Mouse (Mus musculus) limb, embryonic 13.5 days (tissue): ENCODE measurements around the gene Slc16a10. TPM values are rescaled to one million over a fixed set of nuclear protein-coding genes. Genes with fewer than 3 reads are reported as not detected.
A peak's percentile ranks its signal among the peaks of the same experiment; 100 is the strongest.

Experiments
- ATAC-seq: fragments of 200-750 bp; cut with Nextera tagmentation; 2 replicates; pipeline ENCODE4 v1.8.0; 2017; ENCODE audit warnings: low read depth, moderate number of reproducible peaks, moderate TSS enrichment; ENCODE audit not compliant: low FRiP score
- H3K27ac ChIP-seq: fragments of 300-500 bp; sonication (generic); 2 replicates; pipeline ENCODE4 v1.5.1; 2015; ENCODE audit warnings: inconsistent platforms, mild to moderate bottlenecking, moderate library complexity
- H3K27me3 ChIP-seq: fragments of 300-500 bp; sonication (generic); 2 replicates; pipeline ENCODE4 v1.6.1; 2015; ENCODE audit warnings: mild to moderate bottlenecking, inconsistent platforms
- H3K36me3 ChIP-seq: fragments of 300-500 bp; sonication (generic); 2 replicates; pipeline ENCODE4 v1.6.1; 2015; ENCODE audit warnings: inconsistent platforms, mild to moderate bottlenecking, moderate library complexity
- H3K4me1 ChIP-seq: fragments of 300-500 bp; sonication (generic); 2 replicates; pipeline ENCODE4 v1.6.1; 2015; ENCODE audit warnings: inconsistent platforms
- H3K4me2 ChIP-seq: fragments of 300-500 bp; sonication (generic); replicated peaks from 2 replicates; pipeline ENCODE4 v1.6.1; 2015; ENCODE audit warnings: inconsistent platforms, mild to moderate bottlenecking, moderate library complexity
- H3K4me3 ChIP-seq: fragments of 300-500 bp; sonication (generic); 2 replicates; pipeline ENCODE4 v1.5.1; 2015; ENCODE audit warnings: moderate library complexity, mild to moderate bottlenecking, inconsistent platforms
- H3K9ac ChIP-seq: fragments of 300-500 bp; sonication (generic); 2 replicates; pipeline ENCODE4 v1.6.1; 2015; ENCODE audit warnings: mild to moderate bottlenecking, inconsistent platforms
- H3K9me3 ChIP-seq: fragments of 300-500 bp; sonication (generic); 2 replicates; pipeline ENCODE4 v1.6.1; 2016; ENCODE audit warnings: inconsistent platforms
- WGBS: fragments of 180-500 bp; shearing (Covaris S2); methylation state at CpG from one replicate; pipeline ENCODE4 v1.1.7; 2015; 5-methylcytosine and 5-hydroxymethylcytosine counted together
- polyA plus RNA-seq: library from polyadenylated mRNA; unstranded; fragments of >200 nt; fragmentation: Nextera tagmentation; extraction: Ambion mirVana; gene quantifications from 2 replicates; pipeline ENCODE4 v1.2.1, GENCODE M21; 2015

Slc16a10 gene
- polyA plus RNA-seq, 1 experiment from 2014 or later, result 7.9 TPM

DNA sequence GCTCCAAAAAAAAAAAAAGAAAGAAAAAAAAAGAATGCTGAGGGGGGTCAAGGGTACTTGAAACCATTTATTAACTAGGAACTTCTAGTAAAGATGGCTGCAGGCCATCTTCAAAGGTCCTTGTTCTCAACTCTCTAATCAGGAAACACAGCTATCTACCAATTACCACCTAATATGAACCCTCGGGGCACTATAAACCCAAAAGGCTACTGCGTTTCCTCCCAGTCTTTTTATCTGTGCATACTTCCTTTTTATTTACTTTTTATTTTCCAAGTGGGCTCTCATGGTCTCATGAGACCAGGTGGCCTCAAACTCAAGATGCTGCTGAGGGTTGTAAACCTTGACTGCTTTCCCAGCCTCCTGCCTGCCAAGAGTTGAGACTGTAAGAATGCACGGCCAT, 4.4 kb upstream of the Slc16a10 start:
- Histone ChIP-seq H3K4me2 (no peak overlapping the region), H3K4me3 (no peak overlapping the region)
- WGBS, result 25% methylated on average over 3 of the region's 3 CpGs

DNA sequence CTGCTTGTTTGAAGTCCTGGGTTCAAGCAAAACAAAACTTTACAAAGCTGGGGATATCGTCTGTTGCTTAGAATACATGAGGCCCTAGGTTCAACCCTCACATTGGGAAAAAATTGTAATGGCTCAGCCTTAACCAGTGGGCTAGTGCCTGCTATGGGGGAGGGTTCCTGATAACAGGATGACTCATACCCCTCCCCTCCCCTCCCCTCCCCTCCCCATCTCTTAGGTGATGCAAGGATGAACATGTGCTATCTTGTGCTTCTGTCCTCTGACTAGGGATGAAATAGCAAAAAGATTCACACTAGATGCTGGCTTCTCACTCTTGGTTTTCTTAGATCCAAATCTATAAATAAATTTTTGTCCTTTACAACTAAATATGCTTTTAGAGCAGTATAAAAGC, 2.8 kb upstream of the Slc16a10 start:
- H3K27ac ChIP-seq, result no peak overlapping the region
- H3K4me3 ChIP-seq, result no peak overlapping the region
- no peak overlapping the region for H3K9ac ChIP-seq
- no peak for ATAC-seq
- peaks cover 15% of the 10 kb centered on the region for H3K4me1 ChIP-seq
- WGBS, result 86% methylated on average over 1 of the region's 1 CpGs
- H3K36me3 ChIP-seq, result no peaks in the 10 kb centered on the region
- H3K9me3 ChIP-seq, result no peaks in the 10 kb centered on the region
- H3K4me2 ChIP-seq, result no peak overlapping the region
- peaks cover 4% of the 10 kb centered on the region; the same call in 1 of the 2 replicates for H3K27me3 ChIP-seq

More for the DNA sequence above, 4.4 kb upstream of the Slc16a10 start:
- Histone ChIP-seq H3K9me3 (no peaks in the 10 kb centered on the region), H3K4me1 (peaks cover 11% of the 10 kb centered on the region), H3K36me3 (no peaks in the 10 kb centered on the region), H3K9ac (no peak overlapping the region), H3K27me3 (no peaks in the 10 kb centered on the region), H3K27ac (no peak overlapping the region)
- no peak for ATAC-seq

DNA sequence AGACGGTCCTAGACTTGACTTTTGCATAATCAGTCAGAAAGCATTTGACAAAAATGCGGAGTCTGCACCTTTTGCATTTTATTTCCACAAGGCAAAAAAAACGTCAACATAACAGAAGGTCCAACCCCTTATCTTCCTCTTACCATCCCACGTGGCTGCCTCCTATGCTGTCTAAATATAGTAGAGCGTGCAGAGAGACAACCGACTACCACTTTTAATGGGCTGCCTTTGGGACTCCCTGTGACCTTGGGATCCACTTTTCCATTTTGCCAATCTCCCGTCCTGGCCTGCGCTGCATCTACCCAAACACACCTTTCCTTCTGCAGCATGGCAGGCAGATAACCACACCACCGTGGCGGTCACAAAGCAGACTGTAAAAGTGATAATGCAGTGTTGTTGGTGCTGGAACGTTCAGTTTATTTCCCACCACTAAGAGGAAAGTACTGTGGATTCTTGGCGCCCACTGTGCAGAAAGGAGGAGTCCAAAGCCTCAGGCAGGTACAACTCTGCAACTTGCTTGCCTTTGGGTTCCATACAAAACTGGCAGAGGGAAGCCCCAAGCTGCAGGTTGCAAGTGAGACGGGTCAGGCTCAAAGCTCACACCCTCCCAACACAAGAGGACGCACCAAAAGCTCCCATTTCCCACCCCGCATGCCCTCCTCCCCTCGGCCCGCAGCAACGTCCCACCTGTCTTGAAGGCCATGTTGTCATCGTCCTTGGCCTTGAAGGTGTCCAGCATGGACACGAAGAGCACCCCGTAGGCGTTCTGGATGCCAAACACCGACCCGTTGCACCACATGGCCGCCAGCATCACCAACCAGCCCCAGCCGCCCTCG, 824 bp downstream of the Slc16a10 start:
- Histone ChIP-seq H3K4me3 (peak overlapping the region; percentile 76), H3K9ac (peak overlapping the region; percentile 81), H3K27ac (no peak overlapping the region), H3K36me3 (no peaks in the 10 kb centered on the region), H3K9me3 (no peaks in the 10 kb centered on the region), H3K4me1 (peaks cover 24% of the 10 kb centered on the region), H3K4me2 (peak overlapping the region; percentile 95), H3K27me3 (peaks cover 6% of the 10 kb centered on the region; the same call in 1 of the 2 replicates)
- ATAC-seq, result 0 out of 2 replicates have a peak, but pooled peaks have one; percentile 21
- 22% methylated on average over 27 of the region's 27 CpGs for WGBS

DNA sequence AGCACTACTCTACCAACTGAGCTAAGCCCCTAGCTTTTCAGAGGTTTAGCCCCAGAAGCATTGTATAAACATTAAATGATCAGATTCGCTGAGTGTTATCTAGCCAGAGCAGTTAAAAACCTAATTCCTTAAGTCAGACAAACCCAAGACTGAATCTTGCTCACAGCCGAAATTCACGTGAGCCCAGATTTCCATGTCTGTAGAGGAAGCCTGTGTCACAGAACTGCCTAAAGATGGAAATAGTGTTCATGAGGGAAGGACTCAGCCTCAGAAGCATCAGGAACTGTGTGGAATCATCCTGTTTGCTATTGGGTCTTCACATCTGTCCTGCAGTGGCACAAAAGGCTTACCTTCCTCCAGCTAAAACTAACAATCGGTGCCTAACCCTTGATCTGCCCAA, 2.4 kb downstream of the Slc16a10 start:
- Histone ChIP-seq H3K27me3 (peaks cover 6% of the 10 kb centered on the region; the same call in 1 of the 2 replicates), H3K9ac (no peak overlapping the region), H3K4me2 (no peak overlapping the region), H3K4me1 (peaks cover 25% of the 10 kb centered on the region), H3K27ac (no peak overlapping the region), H3K4me3 (no peak overlapping the region), H3K9me3 (no peaks in the 10 kb centered on the region), H3K36me3 (no peaks in the 10 kb centered on the region)
- WGBS, result 86% methylated on average over 4 of the region's 4 CpGs
- ATAC-seq, result no peak

DNA sequence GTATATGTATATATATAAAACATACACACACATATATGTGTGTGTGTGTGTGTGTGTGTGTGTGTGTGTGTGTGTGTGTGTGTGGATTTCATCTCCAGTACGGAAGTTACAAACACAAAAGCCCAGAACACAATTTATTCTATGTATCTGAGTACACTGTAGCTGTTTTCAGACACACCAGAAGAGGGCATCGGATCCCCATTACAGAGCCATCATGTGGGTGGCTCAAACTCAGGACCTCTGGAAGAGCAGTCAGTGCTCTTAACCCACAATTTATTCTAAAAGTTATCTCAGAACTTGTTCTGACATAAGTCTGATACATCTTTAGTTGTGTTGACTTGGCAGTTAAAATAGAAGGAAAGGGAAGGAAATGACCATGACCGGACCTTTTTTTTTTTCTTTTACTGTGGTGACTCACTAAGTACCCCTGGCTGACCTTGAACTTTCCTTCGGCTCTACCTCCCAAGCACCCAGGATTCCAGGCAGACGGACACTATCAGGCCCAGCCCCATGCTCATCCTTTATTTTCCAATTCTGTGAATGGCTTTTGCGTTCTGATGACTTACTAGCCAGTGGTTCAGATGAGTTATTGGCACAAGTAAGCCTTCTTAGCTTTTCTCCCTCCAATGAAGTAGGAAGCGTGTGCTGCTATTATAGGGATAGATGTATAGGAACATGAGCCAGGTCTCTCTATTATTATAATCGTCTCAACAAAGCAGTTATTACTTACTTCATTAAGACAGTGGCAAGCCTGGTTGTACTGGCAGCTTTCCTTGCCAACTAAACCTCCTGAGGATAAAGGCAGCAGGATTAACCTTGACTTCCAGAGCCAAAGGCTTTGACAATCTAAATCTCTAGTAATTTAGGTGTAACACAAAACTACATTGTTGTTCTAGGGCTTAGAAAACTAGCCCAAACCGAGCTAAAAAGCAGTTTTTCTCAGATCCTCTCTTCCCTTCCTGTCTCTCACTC, 6.0 kb downstream of the Slc16a10 start:
- H3K36me3 ChIP-seq, result no peaks in the 10 kb centered on the region
- no peak overlapping the region for H3K4me2 ChIP-seq
- peaks cover 19% of the 10 kb centered on the region for H3K4me1 ChIP-seq
- WGBS, result 74% methylated on average over 9 of the region's 9 CpGs
- ATAC-seq, result no peak
- no peak overlapping the region for H3K27ac ChIP-seq
- H3K9ac ChIP-seq, result no peak overlapping the region
- peaks cover 5% of the 10 kb centered on the region; the same call in 1 of the 2 replicates for H3K27me3 ChIP-seq
- no peak overlapping the region for H3K4me3 ChIP-seq
- no peaks in the 10 kb centered on the region for H3K9me3 ChIP-seq

DNA sequence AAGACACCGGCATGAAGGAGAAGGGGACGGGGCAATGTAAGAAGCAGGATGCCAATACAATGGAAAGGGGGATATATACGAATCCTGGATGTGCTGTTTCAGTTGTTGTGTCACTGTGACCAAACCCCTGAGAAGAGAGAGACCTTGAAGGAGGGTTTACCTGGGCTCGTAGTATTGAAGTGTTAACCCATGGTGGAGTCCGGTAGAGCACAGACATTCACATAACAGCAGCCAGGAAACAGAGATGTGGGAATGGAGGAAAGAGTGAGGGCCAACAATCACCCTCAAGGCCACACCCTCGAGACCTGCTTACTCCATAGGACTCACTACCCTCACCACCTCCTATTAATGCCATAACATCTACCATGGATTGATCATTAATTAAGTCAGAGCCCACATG, 7.2 kb downstream of the Slc16a10 start:
- Histone ChIP-seq H3K9ac (no peak overlapping the region), H3K4me1 (peaks cover 14% of the 10 kb centered on the region), H3K4me3 (no peak overlapping the region), H3K4me2 (no peak overlapping the region), H3K27ac (no peak overlapping the region), H3K36me3 (no peaks in the 10 kb centered on the region), H3K27me3 (0 out of 2 replicates have a peak, but pooled peaks cover 2% of the 10 kb centered on the region), H3K9me3 (no peaks in the 10 kb centered on the region)
- 89% methylated on average over 6 of the region's 6 CpGs for WGBS
- no peak for ATAC-seq

DNA sequence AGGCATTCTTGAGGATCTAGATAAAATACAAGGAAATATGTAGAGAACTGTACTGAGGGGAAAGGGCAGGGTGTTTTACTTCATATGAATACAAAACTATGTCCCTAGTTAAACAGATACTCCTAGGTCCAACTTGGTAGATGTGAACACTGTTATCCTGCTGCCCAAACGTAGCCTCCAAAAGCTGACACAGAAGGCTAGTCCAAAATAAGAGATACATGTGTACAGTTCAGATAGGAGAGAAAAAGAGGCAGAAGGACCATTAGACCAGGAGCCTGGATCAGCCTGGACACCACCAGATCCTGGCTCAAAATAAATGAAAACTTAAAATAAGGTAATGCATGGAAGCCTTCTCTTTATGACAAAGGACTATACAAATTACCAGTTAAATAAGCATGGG, 8.4 kb downstream of the Slc16a10 start:
- Histone ChIP-seq H3K9ac (no peak overlapping the region), H3K4me3 (no peak overlapping the region), H3K27me3 (no peaks in the 10 kb centered on the region), H3K36me3 (no peaks in the 10 kb centered on the region), H3K4me2 (no peak overlapping the region), H3K9me3 (no peaks in the 10 kb centered on the region), H3K4me1 (peaks cover 14% of the 10 kb centered on the region), H3K27ac (no peak overlapping the region)
- WGBS, result 95% methylated on average over 1 of the region's 1 CpGs
- no peak for ATAC-seq

DNA sequence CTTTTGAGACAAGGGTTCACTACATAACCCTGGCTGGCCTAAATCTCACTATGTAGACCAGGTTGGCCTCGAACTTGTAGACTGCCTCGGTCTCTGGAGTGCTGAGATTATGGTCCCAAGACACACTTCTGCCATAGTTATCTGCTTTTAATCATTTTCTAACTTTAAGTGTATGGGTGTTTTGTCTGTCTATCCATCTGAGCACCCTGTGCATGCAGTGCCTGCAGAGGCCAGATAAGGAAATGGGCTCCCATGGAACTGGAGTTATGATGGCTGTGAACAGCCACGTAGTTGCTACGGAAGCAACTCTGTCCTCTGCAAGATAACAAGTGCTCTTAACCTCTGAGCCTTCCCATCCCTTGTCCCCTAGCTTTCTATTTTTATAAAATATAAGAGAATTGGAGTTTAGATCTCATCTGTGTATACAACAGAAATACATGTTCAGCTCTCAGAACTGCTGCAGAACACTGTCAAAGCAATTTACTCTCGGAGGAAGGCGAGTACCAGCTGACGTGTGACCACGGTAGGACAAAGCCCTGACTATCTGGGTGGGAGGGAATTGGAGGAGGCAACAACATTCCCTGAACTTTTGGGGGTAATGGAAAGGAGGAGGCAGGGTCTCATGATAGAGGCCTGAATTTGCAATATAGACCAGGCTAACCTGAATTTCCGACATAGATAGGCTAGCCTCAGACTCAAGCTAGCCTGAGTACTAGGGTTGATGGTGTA, 10.2 kb downstream of the Slc16a10 start:
- WGBS, result 89% methylated on average over 9 of the region's 9 CpGs
- Histone ChIP-seq H3K27ac (no peak overlapping the region), H3K4me2 (no peak overlapping the region), H3K9ac (no peak overlapping the region), H3K9me3 (no peaks in the 10 kb centered on the region), H3K27me3 (no peaks in the 10 kb centered on the region), H3K36me3 (no peaks in the 10 kb centered on the region), H3K4me3 (no peak overlapping the region), H3K4me1 (peaks cover 7% of the 10 kb centered on the region; the same call in 1 of the 2 replicates)
- ATAC-seq, result no peak

DNA sequence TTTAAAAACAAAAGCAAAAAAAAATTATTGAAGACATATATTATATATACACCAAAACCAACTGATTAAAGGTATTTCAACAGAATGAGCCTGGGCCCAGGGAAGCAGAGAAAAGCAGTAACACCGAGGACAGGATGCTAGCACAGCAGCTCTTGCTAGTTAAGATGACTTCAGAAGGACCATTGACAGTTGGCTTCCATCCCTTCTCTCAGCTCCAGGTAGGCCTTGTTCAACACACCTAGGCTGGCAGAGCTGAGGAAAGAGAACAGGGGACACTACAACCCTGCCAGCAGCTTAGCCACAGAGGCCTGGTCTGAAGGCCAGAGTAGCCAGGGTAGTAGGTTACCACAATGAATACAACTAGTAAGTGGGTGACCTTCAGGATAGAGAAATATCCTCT, 11.9 kb downstream of the Slc16a10 start:
- Histone ChIP-seq H3K27me3 (no peaks in the 10 kb centered on the region), H3K4me1 (no peaks in the 10 kb centered on the region), H3K9ac (no peak overlapping the region), H3K36me3 (no peaks in the 10 kb centered on the region), H3K27ac (no peak overlapping the region), H3K4me3 (no peak overlapping the region), H3K4me2 (no peak overlapping the region), H3K9me3 (no peaks in the 10 kb centered on the region)
- WGBS, result 74% methylated on average over 1 of the region's 1 CpGs
- ATAC-seq, result no peak

DNA sequence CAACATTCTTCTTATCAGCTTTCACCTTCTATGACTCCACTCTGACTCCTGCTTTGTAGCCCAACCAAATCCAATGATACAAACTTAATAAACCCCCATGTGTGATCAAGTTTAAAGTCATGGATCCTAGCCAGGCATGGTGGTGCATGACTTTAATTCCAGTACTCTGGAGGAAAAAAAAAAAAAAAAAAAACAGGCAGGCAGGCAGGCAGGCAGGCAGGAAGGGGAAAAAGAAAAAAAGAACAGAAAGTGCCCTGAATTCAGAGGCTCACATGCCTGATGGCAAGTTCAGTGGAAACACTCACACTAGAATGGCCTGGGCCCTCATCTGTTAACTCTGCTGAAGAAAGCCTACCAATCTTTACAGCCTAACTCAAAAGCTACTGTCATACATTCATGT, 12.9 kb downstream of the Slc16a10 start:
- H3K27me3 ChIP-seq, result no peaks in the 10 kb centered on the region
- H3K4me2 ChIP-seq, result no peak overlapping the region
- no peaks in the 10 kb centered on the region for H3K9me3 ChIP-seq
- no peak for ATAC-seq
- no peaks in the 10 kb centered on the region for H3K36me3 ChIP-seq
- H3K9ac ChIP-seq, result no peak overlapping the region
- H3K4me1 ChIP-seq, result no peaks in the 10 kb centered on the region
- no peak overlapping the region for H3K27ac ChIP-seq
- H3K4me3 ChIP-seq, result no peak overlapping the region

DNA sequence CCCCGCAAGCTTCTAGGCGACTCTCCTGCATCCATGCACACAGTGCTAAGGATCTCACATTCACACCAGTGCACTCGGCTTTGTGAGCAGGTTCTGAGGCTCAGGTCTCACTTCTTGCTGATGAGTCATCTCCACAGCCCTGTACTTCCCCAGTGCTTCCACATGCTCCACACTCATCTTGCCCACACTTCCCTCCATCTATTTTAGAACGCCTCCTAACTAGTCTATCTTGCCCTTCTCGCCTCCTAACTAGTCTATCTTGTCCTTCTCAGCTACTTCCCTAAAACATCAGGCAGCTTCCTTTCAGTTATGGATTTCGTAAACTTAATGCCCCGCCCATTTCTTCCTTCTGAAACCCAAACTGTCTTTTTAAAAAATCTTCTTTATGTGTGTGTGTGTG, 13.6 kb downstream of the Slc16a10 start:
- Histone ChIP-seq H3K9me3 (no peaks in the 10 kb centered on the region), H3K27me3 (no peaks in the 10 kb centered on the region), H3K4me2 (no peak overlapping the region), H3K36me3 (no peaks in the 10 kb centered on the region), H3K4me3 (no peak overlapping the region), H3K27ac (no peak overlapping the region), H3K4me1 (no peaks in the 10 kb centered on the region), H3K9ac (no peak overlapping the region)
- 89% methylated on average over 7 of the region's 7 CpGs for WGBS
- ATAC-seq, result no peak
